Mouse (Mus musculus): ENCODE results near the gene Il31. TPM values are rescaled to one million over a fixed set of nuclear protein-coding genes. Genes with fewer than 3 reads are reported as not detected.
"Not testable (repeated sequence)": the region's sequence is repeated elsewhere in the genome, so short reads cannot be mapped to it uniquely, and the experiment has no call there.

Il31 gene
- total RNA-seq (2021): not detected
- long read RNA-seq, experiment 1: 0 reads
- long read RNA-seq, experiment 2: 0 reads

- intact Hi-C loops (cut with DNase I): no loop called here
- no peak for DNase-seq
Observed at GRCm38 (mm10) chr5:123489112-123489785, at the start of gene Il31, which contains the start of gene Lrrc43. Il31 (minus strand) TSS chr5:123489489. Lrrc43 (plus strand) TSS chr5:123489305.

- intact Hi-C loops (cut with DNase I): no loop called here
- DNase-seq: no peak
Observed at GRCm38 (mm10) chr5:123533801-123534200, 44.5 kb upstream of the Il31 start.

DNA sequence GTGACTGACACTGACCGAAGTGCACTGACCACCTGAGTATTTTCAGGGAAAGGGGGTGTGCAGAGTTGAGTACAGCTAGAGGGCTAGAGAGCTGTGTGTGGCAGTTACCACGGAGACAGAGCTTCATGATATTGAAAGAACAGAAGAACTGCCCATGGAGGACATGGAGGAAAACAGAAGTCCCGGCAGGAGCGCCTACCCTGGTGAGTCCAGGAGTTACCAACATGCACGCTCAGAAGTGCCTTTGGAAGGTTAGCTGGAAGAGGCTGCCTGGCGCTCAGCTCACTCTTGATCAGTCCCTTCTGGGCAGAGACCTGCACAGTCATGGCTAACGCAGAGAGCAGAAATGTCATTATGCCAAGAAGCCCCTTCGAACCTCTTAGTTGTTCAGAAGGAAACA is 40.8 kb upstream of the Il31 start:
- DNase-seq: no peak
- intact Hi-C loops (cut with DNase I): no loop called here

- DNase-seq: no peak
- intact Hi-C loops (cut with DNase I): loop anchor here (5.0 kb wide), 1 partner anchor 151 kb away; no protein-coding TSS in a partner anchor
Observed at GRCm38 (mm10) chr5:123528641-123529040, 39.4 kb upstream of the Il31 start.

- intact Hi-C loops (cut with DNase I): loop anchor here (5.0 kb wide), 1 partner anchor 149 kb away; no protein-coding TSS in a partner anchor
- no peak for DNase-seq
Observed at GRCm38 (mm10) chr5:123525916-123526495, 36.7 kb upstream of the Il31 start.

GRCm38 (mm10) chr5:123525281-123525680 is 36.0 kb upstream of the Il31 start, which contains the start of gene Gm49027:
Gm49027 (minus strand) TSS chr5:123525488.
- no peak for DNase-seq
- intact Hi-C loops (cut with DNase I): loop anchor here (5.0 kb wide), 1 partner anchor 148 kb away; no protein-coding TSS in a partner anchor

GRCm38 (mm10) chr5:123524393-123524750 is 35.1 kb upstream of the Il31 start:
- intact Hi-C loops (cut with DNase I): no loop called here
- DNase-seq: no peak

- intact Hi-C loops (cut with DNase I): no loop called here
- peak; percentile 97 for DNase-seq
Observed at GRCm38 (mm10) chr5:123523692-123524392, 34.6 kb upstream of the Il31 start, which contains the start of gene Diablo. Diablo (minus strand) TSS chr5:123524176.

DNA sequence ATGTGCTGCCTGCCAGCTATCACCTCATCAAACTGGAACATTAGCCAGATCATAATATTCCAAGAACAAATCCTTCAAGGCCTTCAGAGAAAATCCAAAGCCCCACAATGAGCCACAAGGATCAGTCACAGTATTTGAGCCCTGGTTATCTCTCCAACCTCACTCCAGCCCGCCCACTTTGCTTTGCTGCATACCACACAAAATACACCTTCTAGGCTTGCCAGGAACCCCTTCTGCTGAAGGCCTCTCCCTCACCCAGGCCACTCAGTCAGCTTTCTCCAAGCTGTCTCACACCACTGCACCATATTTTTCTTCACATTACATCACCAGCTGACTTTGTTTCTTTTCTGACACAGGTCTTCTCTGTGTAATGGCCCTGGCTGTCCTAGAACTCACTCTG is 32.9 kb upstream of the Il31 start:
- intact Hi-C loops (cut with DNase I): no loop called here
- DNase-seq: no peak

DNA sequence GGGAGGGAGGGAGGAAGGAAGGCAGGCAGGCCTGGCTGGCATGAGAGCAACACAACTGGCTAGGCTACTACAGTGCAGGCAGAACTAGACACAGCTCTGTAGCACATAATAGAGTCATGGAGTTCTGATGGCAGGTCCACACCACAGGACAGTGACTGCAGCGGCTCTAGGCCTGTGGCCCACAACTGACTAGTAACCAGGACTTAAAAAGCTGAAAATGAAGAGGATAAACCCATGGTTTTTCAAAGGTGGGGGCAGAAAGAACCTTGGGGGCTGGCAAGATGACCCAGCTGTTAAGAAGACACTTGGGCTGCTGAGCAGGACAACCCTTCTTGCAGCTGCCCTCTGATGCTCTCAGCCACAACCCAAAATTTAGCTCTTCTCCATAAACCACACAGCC is 32.3 kb upstream of the Il31 start:
- intact Hi-C loops (cut with DNase I): no loop called here
- DNase-seq: no peak

DNA sequence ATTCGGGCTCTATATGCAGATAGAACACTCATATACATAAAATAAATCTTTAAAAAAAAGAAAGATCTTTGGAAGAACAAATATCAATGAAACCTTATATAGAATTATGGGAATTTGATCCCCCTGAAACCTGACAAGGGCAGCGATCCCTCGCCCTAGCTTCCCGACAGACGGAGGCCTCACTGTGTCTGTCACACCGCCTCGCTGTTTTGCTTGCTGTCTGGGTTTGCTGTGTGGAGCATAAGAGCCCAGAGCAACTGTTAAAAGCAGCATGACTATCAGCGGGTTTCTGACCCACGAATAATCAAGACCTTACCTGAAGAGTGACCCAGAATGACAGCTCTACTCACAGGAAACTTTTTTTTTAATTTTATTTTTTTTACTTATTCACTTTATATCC is 31.4 kb upstream of the Il31 start:
- intact Hi-C loops (cut with DNase I): no loop called here

GRCm38 (mm10) chr5:123514871-123515270 is 25.6 kb upstream of the Il31 start:
- no peak for DNase-seq
- intact Hi-C loops (cut with DNase I): no loop called here

More for the DNA sequence above, 31.4 kb upstream of the Il31 start:
- DNase-seq: no peak

- intact Hi-C loops (cut with DNase I): no loop called here
- DNase-seq: no peak
Observed at GRCm38 (mm10) chr5:123512102-123512501, 22.8 kb upstream of the Il31 start.

GRCm38 (mm10) chr5:123511426-123511825 is 22.1 kb upstream of the Il31 start:
- DNase-seq; intact Hi-C loops (cut with DNase I): not testable (repeated sequence)

- intact Hi-C loops (cut with DNase I): no loop called here
- no peak for DNase-seq
Observed at GRCm38 (mm10) chr5:123510160-123510559, 20.9 kb upstream of the Il31 start, which contains the start of gene B3gnt4. B3gnt4 (plus strand) TSS chr5:123510460.

DNA sequence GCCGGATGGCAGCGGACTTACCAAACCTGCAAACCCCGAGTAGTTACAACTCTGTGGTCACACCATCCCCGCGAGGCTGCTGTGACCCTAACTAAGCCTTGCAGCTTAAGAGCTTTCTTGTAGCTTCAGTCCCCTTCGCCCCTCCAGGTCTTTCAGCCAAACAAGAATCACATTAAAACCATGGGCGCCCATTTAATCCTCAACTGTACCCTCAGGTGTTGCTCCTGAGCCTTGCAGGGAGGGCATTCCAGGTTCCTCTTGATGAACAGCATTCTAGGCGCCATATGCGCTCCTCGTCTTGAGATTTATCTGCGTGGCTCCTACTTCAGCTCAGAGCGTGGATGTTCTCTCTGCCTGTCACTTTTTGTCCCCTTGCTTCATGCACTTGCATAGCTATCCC is 19.6 kb upstream of the Il31 start:
- intact Hi-C loops (cut with DNase I): no loop called here
- no peak for DNase-seq

DNA sequence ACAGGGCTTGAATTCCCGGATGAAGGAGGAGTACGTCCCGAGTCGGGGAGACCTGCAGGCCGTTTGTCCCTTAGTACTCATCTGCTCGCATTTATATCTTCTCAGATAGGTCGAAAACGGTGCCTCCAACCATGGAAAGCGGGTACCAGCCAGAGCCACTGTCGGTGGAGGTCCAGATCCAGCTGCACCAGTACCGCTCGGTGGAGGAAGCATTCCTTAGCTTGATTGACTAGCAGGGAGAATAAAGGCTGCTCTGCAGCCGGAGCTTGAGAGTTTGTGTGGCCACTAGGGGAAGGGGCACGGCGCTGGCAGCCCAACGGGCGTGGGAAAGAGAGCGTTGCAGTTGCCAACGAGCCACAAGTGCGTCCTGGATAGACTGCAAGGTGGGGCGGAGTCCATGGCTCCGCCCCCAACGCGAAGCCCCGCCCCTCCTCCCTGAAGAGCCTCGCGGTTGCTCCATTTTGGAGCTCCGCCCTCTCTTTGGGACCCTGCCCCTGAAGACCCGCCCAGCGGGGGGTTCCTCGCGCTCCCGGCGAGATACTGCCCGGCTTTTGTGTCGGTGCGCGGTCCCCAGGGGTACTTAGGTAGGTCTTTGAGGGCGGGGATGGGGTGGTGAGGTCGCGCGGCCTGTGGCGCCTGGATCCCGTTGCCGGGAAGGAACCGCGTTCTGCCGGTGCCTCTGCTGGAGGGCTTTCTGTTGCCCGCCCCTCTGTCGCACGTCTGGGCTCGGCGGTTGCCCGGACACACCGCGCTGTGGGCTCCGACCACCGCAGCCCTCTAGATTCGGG is 18.8 kb upstream of the Il31 start:
- intact Hi-C loops (cut with DNase I): no loop called here
- peak; percentile 55 to 68 for DNase-seq

DNA sequence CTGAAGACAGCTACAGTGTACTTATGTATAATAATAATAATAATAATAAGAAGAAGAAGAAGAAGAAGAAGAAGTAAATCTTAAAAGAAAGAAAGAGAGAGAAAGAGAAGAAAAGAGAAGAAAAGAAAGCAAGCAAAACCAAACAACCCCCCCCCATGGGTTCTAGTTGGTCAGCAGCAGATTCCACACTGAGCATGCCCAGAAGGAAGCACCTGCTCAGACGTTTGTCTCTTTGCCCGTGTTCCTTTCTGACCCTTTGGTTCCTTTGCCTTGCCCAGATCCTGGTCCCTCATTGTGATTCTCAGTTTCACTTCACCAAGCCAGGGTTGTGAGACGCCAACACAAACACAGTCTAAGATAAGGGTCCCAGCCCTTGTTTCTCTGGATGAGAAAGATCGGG is 12.7 kb upstream of the Il31 start:
- DNase-seq: no peak
- intact Hi-C loops (cut with DNase I): no loop called here

DNA sequence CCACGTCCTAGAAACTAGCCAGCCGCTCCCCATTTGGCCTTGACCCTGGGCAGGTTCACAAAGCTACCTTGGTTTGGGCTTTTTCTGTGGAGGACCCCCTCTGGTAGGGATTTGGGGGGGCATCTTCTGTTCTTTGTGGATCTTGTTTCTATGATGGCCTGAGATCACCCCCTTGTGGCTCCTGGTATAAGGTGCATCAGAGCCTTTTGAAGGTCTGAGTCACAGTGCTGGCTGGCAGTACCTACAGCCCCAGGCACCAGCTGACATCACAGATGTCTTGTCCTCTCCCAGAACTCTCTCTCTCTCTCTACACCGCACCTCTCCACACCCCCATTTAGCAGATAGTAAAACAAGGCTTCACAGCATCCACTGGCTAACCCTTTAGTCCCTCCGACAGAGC is 10.4 kb upstream of the Il31 start:
- no peak for DNase-seq
- intact Hi-C loops (cut with DNase I): loop anchor here (2.0 kb wide), 1 partner anchor 55 kb away; no protein-coding TSS in a partner anchor

DNA sequence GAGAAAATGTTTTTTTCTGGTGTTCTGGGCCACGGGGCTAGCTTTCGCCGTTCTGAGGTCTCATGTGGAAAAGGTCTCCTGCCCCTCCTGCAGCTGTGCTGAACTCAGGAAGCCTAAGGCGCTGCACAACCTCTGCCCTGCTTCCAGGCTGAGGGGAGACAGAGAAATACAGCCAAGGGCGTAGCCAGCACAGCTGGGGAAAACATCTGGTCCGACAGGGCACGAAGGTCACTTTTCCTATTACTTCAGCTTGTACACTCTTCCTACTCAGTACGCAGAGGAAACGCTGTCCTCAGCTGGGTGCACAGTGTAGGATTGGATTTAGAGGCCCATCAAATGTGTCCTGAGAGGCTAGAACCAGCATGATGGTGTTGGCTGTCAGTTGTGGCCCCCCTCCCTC is 646 bp upstream of the Il31 start:
- DNase-seq: peak; percentile 38 to 44
- intact Hi-C loops (cut with DNase I): no loop called here

All from gastrocnemius, postnatal 36 days (tissue).